Mouse (Mus musculus) kidney, postnatal 0 days (tissue): Measurements from ENCODE around the gene Kctd21. TPM values are rescaled to one million over a fixed set of nuclear protein-coding genes. Genes with fewer than 3 reads are reported as not detected.

Experiments used
- ATAC-seq: fragments of 200-750 bp; cut with Nextera tagmentation; replicated peaks from 2 replicates; pipeline ENCODE4 v1.8.0; 2017; ENCODE audit warnings: low read depth, moderate number of reproducible peaks, moderate TSS enrichment, moderate library complexity; ENCODE audit not compliant: low FRiP score
- DNase-seq: peaks from one replicate; pipeline ENCODE4 v3.0.0-alpha.2; 2016; ENCODE audit warnings: low spot score
- H3K27ac ChIP-seq: fragments of 300-500 bp; sonication (generic); 2 replicates; pipeline ENCODE4 v1.5.1; 2014; ENCODE audit warnings: mild to moderate bottlenecking
- H3K27me3 ChIP-seq: fragments of 300-500 bp; sonication (generic); 2 replicates; pipeline ENCODE4 v1.6.1; 2014; ENCODE audit warnings: low read length, mixed read lengths; ENCODE audit not compliant: insufficient read depth
- H3K36me3 ChIP-seq: fragments of 300-500 bp; sonication (generic); 2 replicates; pipeline ENCODE4 v1.6.1; 2014; ENCODE audit warnings: low read length, mixed read lengths; ENCODE audit not compliant: insufficient read depth
- H3K4me1 ChIP-seq: fragments of 300-500 bp; sonication (generic); replicated peaks from 2 replicates; pipeline ENCODE4 v1.6.1; 2014; ENCODE audit warnings: antibody characterized with exemption, low read length, mixed read lengths; ENCODE audit not compliant: insufficient read depth
- H3K4me2 ChIP-seq: fragments of 300-500 bp; sonication (generic); 2 replicates; pipeline ENCODE4 v1.6.1; 2014; ENCODE audit warnings: mild to moderate bottlenecking, low read length, moderate library complexity, mixed read lengths
- H3K4me3 ChIP-seq: fragments of 300-500 bp; sonication (generic); replicated peaks from 2 replicates; pipeline ENCODE4 v1.5.1; 2014; ENCODE audit warnings: low read depth, low read length
- H3K9ac ChIP-seq: fragments of 300-500 bp; sonication (generic); 2 replicates; pipeline ENCODE4 v1.6.1; 2014; ENCODE audit warnings: low read depth, low read length
- H3K9me3 ChIP-seq: fragments of 300-500 bp; sonication (generic); replicated peaks from 2 replicates; pipeline ENCODE4 v1.6.1; 2016; ENCODE audit warnings: low read length, inconsistent platforms, mixed read lengths
- CTCF ChIP-seq: IDR thresholded peaks from 2 replicates; pipeline ENCODE4 v1.5.1; 2016; ENCODE audit warnings: antibody characterized with exemption, low read depth, mild to moderate bottlenecking, moderate library complexity
- WGBS: fragments of 180-500 bp; shearing (Covaris S2); extraction: QIAGEN DNeasy Blood & Tissue Kit; methylation state at CpG from one replicate; pipeline ENCODE4 v1.1.7; 2014; 5-methylcytosine and 5-hydroxymethylcytosine counted together
- polyA plus RNA-seq: library from polyadenylated mRNA; unstranded; fragments of >200 nt; fragmentation: Nextera tagmentation; extraction: Ambion mirVana; gene quantifications from 2 replicates; pipeline ENCODE4 v1.2.1, GENCODE M21; 2015

The Kctd21 gene
- polyA plus RNA-seq, 1 experiment from 2014 or later = 2.0 TPM

- Histone ChIP-seq H3K4me2 (no peak overlapping the region), H3K9me3 (no peaks in the 10 kb centered on the region), H3K36me3 (peaks cover 26% of the 10 kb centered on the region), H3K27me3 (no peaks in the 10 kb centered on the region), H3K9ac (no peak overlapping the region), H3K4me1 (no peaks in the 10 kb centered on the region), H3K27ac (no peak overlapping the region), H3K4me3 (no peak overlapping the region)
- ATAC-seq (peak; percentile 55), DNase-seq (no peak)
- TF ChIP-seq CTCF = no peak
- 55% methylated on average over 7 of the region's 7 CpGs for WGBS
These were observed 18.6 kb upstream of the Kctd21 start for GRCm38 (mm10) chr7:97313364-97313995.

DNA sequence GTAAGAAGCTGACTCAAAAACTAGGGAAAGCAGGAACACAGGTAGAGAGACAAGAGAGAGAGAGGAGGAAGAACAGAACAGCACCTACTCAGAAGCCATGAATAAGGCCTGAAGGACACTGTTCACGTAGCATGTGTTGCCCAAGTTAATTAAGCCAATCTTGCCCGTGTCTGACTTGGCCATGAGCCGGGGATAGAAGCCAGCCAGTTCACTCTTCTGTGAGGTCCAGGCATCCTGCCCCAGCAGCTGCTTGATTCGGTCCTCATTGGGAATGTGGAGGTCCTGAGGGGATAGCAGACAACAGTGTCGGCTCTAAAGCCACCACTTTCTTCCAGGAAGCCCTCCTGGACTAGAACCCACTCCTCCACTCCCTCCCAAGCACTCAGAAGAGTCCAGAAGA is 17.5 kb upstream of the Kctd21 start:
- no peak overlapping the region for H3K9ac ChIP-seq
- TF ChIP-seq CTCF = no peak
- DNase-seq (no peak), ATAC-seq (no peak)
- H3K27me3 ChIP-seq = no peaks in the 10 kb centered on the region
- no peak overlapping the region for H3K27ac ChIP-seq
- H3K4me3 ChIP-seq = no peak overlapping the region
- H3K36me3 ChIP-seq = peaks cover 15% of the 10 kb centered on the region; the same call in 1 of the 2 replicates
- no peaks in the 10 kb centered on the region for H3K4me1 ChIP-seq
- H3K4me2 ChIP-seq = no peak overlapping the region
- 96% methylated on average over 5 of the region's 5 CpGs for WGBS
- H3K9me3 ChIP-seq = no peaks in the 10 kb centered on the region

GRCm38 (mm10) chr7:97315656-97316055 is 16.5 kb upstream of the Kctd21 start:
- Histone ChIP-seq H3K27ac (no peak overlapping the region), H3K36me3 (peaks cover 8% of the 10 kb centered on the region; the same call in 1 of the 2 replicates), H3K27me3 (no peaks in the 10 kb centered on the region), H3K9me3 (no peaks in the 10 kb centered on the region), H3K4me1 (no peaks in the 10 kb centered on the region), H3K4me2 (no peak overlapping the region), H3K4me3 (no peak overlapping the region), H3K9ac (no peak overlapping the region)
- WGBS = 75% methylated on average over 6 of the region's 6 CpGs
- TF ChIP-seq CTCF = no peak
- no peak for ATAC-seq
- no peak for DNase-seq

- no peak for TF ChIP-seq CTCF
- no peak overlapping the region for H3K4me3 ChIP-seq
- WGBS = 78% methylated on average over 3 of the region's 3 CpGs
These were observed 14.4 kb upstream of the Kctd21 start for GRCm38 (mm10) chr7:97317706-97318105.

GRCm38 (mm10) chr7:97324342-97324741 is 7.8 kb upstream of the Kctd21 start:
- no peak for TF ChIP-seq CTCF
- Histone ChIP-seq H3K4me2 (no peak overlapping the region), H3K27me3 (peaks cover 12% of the 10 kb centered on the region), H3K9me3 (no peaks in the 10 kb centered on the region), H3K27ac (no peak overlapping the region), H3K4me3 (no peak overlapping the region), H3K9ac (no peak overlapping the region), H3K4me1 (peaks cover 6% of the 10 kb centered on the region; the same call in 1 of the 2 replicates), H3K36me3 (no peaks in the 10 kb centered on the region)
- ATAC-seq (no peak), DNase-seq (no peak)
- WGBS = 87% methylated on average over 8 of the region's 8 CpGs

More at GRCm38 (mm10) chr7:97317706-97318105, 14.4 kb upstream of the Kctd21 start:
- Histone ChIP-seq H3K4me2 (no peak overlapping the region), H3K27me3 (no peaks in the 10 kb centered on the region), H3K4me1 (no peaks in the 10 kb centered on the region), H3K27ac (no peak overlapping the region), H3K9me3 (no peaks in the 10 kb centered on the region), H3K36me3 (no peaks in the 10 kb centered on the region; the same call in 1 of the 2 replicates), H3K9ac (no peak overlapping the region)
- ATAC-seq = no peak
- no peak for DNase-seq

- H3K9me3 ChIP-seq = no peaks in the 10 kb centered on the region
- H3K9ac ChIP-seq = 0 out of 2 replicates have a peak overlapping the region, but pooled peaks have one; percentile 18
- H3K4me2 ChIP-seq = peak overlapping the region; percentile 55
- H3K36me3 ChIP-seq = no peaks in the 10 kb centered on the region
- H3K27me3 ChIP-seq = peaks cover 12% of the 10 kb centered on the region
- WGBS = 14% methylated on average over 92 of the region's 96 CpGs
- TF ChIP-seq CTCF = no peak
- peak overlapping the region; percentile 26 for H3K4me3 ChIP-seq
- ATAC-seq = peak; percentile 26; the same call in 1 of the 2 replicates
- no peak for DNase-seq
- peaks cover 6% of the 10 kb centered on the region; the same call in 1 of the 2 replicates for H3K4me1 ChIP-seq
- H3K27ac ChIP-seq = no peak overlapping the region
These were observed 6.8 kb upstream of the Kctd21 start for GRCm38 (mm10) chr7:97325156-97325985.
